Mouse (Mus musculus): ENCODE data around the gene Npm1.
A peak's percentile ranks its signal among the peaks of the same experiment; 100 is the strongest.

Npm1 gene

DNA sequence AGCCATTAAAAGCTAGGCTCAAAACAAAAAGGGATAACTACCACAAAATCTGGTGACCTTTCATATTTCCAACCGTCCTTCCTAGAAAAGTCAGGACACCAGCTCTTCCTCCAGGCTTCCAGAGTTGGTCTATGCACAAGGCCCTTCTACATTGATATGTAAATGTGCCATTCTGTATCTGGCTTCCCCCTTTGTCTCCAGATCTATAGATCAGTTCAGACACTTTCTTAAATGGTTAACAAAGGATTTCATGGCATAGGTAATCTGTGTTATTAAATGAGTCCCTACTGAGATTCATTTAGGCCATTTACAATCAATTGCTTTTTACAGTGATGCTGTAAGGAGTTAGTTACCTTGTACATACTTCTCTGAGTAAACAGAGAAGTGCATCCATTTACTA, 16.8 kb upstream of the Npm1 start:
- no peak for DNase-seq (ENCODE audit: low spot score)

DNA sequence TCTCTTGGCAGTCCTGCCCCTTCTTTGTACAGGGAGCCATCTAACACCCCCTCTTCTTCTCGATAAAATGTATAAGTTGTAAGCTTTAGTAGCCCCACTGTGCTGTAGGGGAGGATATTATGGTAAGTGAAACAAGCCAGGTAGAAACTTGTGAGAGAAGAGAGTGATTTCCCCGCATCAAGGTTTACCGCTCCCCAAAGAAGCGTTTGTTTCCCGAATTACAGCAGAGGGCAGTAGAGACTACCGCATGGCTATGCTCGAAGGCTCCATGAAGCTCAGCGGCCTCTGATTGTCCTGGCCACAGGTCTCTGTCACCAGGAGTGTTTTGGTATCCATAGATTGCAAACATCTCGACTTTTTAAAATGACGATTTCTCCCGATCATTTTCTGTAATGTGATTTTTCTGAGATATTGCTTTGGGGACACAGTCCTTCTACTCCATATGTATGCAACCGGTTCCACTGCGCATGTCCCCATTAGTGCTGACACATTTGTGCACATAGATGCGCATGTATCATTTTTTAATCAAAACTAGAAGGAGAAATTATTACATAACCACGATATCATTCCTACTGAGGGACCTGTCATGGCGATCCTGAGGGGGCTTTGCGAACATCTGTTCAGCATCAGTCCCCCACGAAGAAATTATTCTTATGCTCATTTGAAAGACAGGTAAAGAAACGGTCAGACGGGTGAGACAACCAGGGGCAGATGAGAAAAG, 13.7 kb upstream of the Npm1 start:
- no peak for DNase-seq (ENCODE audit: low spot score)

DNA sequence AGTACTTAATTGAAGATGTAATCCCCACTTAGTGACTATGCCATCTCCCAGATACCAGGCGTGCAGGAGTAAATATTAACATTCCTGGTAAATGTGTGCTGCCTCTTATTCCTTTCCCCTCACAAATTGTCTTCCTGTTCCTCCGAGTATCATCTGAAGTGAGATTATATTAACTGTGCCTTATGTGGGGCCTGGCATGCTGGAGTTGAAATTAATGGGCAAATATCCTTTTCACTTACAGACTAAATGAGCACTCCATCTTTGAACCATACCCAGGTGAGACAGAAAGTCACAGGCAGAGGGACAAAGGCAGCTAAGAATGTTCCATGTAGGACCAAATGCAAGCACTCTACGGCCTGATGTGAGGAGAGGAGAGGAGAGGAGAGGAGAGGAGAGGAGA, 12.8 kb upstream of the Npm1 start:
- no peak for DNase-seq (ENCODE audit: low spot score)

DNA sequence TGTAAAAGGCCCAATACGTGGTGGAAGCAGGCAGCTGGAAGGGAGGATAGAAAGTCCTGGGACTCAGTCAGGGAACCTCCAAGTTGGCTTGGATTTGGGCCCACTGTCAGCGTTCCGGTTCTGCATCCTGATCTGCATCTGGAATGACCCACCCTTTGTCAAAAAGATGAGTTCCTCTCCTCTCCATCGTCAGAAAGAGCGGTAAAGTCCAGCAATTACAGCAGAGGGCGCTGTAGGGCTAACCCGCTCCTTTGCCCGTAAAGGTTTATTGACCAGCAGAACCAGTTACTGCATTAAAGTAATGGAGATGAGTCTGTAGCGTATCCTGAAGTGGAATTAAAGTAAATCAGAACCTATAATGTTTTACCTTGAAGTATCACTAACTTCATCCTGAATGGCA, 7.5 kb upstream of the Npm1 start:
- DNase-seq (ENCODE audit: low spot score) = peak; percentile 47

DNA sequence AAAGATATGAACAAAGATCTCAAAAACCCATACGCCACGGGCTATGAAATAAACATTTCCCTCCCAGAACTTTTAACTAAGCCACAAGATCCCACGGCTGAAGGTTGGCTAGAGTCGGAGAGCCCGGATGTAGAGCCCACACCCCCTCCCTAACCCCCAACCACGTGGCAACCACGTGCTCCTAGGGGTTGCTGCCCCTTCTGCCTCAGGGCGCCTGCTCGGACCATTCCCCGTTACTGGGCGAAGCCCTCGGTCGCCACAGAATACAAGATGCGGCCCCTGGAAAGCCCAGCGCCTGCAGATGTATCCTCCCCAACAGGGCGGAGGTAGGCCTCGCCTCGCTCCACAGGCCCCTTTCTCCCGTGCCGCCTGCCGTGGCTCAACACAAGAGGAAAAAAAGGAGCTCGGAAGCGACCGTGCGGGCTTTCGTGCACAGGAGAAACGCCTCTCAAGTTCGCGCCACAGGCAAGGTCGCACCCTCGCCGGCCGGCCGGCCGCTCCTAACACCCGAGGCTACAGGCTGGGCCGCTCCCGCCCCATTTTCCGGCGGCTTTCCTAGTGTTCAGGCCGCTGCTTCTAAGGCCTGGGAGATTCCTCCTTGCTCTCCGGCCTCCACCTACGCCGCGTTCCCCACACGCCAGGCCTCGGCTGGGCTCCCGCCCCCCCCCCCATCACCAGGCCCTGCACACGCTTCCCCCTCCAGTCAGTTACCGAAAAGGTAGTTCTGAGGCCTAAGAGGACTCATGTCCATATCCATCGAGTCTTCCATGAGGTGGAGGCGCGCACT, 602 bp downstream of the Npm1 start:
- peak; percentile 82 for DNase-seq (ENCODE audit: low spot score)

DNA sequence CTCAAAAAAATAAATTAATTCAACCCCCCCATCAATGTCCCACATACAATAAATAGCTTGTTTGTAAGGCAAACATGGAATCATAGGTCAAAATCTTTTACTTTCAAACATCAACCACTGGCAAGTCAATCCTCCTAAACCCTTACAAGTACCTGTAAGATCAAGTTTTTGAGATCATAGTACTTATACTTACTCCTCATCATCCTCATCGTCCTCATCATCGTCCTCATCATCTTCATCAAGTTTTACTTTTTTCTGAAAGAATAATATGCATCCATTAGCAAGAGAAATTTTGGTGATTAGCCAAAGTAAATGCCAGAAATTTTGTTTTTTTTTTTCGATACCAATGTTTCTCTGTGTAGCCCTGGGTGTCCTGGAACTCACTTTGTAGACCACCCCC, 3.3 kb downstream of the Npm1 start:
- no peak for DNase-seq (ENCODE audit: low spot score)

DNA sequence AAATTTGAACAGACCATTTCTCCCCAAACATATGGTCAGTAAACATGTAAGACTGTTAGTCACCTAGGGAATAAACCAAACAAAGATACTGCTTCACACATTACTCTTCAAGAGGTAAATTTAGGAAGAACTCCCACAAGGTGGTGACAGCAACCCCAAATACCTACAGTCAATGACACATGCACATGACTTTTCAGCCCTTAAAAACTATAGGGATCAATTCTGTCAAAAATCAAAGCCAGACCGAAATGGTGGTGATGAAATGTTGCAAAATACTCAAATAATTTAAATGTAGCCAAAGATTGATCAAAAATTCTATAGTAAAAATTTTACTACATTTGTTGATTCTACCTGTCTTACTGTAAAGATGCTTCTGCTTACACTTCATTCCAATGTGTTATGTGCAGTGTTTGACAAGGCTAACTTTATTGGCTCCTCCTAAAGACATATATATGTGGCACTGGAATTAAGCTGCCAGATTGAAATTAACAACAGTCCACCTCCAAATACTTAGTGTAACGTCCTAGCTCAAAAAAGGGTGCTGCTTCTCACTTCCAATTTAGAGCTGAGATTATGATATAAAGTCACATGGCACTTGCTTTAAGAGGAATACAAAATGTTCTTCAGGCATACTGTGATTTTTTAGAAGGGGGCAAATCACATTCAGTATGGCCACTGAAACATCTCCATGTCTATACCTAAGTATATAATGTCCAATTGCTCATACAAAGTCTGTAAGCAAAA, 5.4 kb downstream of the Npm1 start:
- no peak for DNase-seq (ENCODE audit: low spot score)

DNA sequence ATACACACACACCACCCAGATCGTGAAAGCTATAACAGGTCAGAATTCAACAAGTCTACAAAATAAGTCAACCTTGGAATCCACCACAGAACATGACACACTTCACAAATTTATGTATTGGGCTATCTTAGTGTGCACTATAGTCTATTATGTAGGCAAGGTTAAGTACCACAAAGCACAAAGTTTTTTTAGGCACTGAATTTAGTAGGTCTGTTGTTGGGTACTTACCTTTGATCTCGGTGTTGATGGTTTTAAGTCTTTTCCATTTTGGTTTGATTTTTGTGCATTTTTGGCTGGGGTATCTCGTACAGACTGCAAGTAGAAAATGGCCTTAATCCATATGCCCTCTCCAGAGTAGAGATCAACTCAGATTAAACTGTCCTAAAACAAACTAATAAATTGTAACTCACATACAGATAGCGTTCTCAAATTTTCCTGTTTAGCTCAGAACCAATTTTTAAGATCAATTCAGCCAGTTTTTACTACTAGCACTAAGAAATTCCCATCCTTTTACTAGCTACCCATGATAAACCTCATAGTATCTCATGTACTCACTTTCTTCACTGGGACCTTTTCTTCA, 6.5 kb downstream of the Npm1 start:
- no peak for DNase-seq (ENCODE audit: low spot score)

DNA sequence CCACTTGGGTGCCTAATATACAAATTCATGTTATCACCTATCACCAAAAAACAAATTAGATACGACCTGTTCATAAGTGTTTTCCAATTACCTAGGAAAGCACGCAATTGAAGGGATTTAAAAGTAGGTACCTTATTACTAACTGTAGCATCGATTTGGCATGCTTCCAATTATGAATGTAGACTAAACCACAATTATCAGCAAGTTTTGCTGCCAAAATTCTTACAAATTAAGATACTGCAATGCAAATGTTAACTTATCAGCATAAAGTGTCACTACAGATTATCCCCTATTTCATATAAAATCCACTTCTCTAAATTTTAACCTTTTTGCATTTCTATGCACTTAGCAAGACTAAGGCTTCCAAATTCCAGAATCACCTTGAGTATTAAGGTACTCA, 8.5 kb downstream of the Npm1 start:
- no peak for DNase-seq (ENCODE audit: low spot score)

DNA sequence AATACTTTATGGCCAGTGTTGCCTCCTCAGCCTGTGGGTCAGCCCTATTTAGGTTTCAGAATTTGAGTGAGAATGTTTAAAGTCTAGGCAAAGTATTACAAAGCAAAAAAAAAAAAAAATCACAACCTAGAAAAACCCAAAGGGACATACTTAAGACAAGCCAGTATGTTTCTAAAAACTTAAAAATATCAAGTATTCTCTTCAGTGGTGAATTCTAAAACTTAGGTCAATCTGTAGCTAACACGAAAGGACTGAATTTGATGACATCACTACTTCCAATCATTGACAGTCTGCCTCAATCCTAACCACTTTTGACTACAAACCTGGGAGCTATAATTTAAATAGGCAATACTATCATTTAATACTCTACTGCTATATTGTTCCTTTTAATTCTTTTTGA, 10.0 kb downstream of the Npm1 start:
- DNase-seq (ENCODE audit: low spot score) = no peak

DNA sequence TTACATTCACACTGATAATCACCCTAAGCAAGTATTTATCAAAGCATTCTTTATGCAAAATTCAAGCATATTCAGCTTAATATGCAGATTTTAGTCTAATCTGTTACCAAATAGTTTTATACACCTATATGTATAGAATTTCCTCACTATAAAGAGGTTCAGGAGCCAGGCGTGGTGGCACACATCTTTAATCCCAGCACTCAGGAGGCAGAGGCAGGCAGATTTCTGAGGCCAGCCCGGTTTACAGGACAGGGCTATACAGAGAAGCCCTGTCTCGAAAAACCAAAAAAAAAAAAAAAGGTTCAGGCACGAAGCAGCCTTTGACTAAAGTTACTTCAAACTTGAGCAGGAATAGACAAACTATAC, 11.2 kb downstream of the Npm1 start:
- no peak for DNase-seq (ENCODE audit: low spot score)

DNA sequence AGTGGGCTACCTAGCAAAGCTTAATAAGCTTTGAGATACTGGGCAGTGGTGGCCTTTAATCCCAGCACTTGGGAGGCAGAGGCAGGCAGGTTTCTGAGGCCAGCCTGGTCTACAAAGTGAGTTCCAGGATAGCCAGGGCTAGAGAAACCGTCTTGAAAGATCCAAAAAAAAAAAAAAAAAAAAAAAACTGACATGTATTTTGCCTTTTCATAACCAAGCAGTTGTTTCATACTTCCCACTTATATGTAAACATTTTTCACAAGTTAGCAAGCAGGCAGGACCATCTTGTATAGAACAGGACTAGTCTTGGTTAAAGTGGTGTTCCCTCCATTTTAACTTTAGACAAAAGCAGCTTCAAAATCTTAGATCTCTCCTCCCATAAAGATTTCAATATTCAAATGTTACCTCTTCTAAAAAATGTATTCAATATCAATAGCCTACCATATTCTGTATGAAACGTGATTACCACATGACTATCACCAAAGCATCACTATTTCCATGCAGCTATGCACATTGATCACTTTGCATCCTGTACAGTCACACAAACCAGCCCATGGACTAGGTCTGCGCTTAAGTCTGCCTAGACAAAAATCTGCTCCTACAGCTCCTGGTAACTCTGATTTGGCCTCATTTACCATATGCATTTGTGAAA, 11.8 kb downstream of the Npm1 start:
- no peak for DNase-seq (ENCODE audit: low spot score)

DNA sequence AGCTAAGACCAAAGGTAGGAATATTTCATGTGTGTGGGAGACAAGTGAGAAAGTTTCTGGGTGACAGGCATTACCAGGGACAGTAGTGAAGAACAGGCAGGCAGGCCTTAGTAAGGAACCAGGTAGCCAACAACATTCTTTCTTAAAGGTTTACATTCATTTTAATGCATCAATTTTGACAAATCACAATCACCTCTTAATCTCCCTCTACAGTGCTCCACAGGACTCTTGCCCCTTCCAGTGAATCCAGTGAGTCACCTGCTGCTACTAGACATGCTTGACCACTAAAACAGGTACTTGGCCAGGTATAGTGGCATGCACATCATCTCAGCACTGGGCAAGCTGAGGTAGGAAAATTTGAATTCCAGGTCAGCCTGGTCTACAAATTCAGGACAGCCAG, 12.6 kb downstream of the Npm1 start:
- DNase-seq (ENCODE audit: low spot score) = no peak

DNA sequence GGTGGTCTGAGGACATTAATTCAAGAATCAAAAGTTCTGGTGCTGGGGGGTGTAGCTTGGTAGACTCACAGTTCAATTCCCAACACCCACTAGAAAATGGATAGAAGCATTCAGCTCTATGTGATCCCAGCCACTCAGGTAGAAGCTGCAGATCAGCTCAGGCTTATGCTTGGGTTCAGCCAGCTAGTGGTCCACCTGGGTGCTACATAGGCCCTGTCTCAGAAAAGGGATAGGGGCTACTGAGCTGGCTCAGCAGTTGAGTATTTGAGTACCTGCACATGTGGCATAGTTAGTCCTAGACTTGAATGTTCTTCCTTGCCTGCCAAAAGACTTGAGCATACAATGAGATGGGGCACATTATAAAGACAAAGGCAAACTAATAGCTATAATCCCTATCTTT, 13.6 kb downstream of the Npm1 start:
- DNase-seq (ENCODE audit: low spot score) = no peak

DNA sequence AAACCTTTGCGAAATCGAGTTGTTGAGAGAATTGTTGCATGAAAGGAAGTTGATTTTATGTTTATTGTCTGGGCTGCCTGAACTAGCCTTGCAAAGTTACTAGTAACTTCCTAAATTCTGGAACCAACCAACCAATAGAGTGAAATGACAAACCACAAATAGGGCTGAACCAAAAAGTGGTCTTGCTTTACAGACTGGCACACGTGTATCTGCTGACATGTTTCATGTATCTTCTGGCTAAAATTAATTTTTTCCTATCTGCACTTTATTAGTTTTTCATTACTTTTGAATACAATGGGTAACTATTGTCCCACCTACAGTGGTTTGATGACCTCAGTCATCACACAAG, 13.9 kb downstream of the Npm1 start:
- no peak for DNase-seq (ENCODE audit: low spot score)

DNA sequence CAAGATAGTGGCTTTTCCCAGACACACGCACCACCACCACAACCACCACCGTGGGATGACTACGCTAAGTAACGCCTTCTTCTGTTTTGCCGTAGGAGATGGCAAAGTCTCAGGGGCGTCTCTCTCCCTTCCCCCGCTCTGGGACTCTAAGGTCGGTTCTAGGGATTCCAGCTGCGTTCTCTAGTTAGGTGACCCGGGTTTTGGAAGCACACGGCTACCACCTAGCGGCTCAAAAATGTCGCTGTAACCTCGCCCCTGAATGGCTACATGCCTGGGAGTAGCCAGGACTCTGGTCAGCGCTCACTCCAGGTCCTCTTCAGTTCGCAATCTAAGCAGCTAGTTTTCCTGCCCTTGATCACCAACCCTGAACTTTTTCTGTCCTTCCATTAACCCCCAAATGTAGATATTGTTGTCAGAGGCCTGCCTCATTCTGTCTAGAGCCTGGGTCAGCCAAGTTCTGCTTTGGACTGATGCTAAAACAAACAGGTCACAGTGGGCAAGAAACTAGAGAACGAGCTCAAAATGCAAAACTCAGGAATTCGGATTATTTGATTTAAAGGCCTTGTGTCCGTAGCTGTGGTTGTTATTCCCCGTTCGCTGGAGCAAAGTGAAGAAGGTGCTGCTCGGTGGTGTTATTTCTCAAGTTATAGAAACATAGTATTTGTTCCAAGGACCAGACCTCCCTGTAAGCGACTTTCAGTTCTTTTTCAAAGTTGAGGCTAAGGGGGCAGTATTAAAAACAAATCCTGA, 14.5 kb downstream of the Npm1 start:
- peak; percentile 61 for DNase-seq (ENCODE audit: low spot score)

DNA sequence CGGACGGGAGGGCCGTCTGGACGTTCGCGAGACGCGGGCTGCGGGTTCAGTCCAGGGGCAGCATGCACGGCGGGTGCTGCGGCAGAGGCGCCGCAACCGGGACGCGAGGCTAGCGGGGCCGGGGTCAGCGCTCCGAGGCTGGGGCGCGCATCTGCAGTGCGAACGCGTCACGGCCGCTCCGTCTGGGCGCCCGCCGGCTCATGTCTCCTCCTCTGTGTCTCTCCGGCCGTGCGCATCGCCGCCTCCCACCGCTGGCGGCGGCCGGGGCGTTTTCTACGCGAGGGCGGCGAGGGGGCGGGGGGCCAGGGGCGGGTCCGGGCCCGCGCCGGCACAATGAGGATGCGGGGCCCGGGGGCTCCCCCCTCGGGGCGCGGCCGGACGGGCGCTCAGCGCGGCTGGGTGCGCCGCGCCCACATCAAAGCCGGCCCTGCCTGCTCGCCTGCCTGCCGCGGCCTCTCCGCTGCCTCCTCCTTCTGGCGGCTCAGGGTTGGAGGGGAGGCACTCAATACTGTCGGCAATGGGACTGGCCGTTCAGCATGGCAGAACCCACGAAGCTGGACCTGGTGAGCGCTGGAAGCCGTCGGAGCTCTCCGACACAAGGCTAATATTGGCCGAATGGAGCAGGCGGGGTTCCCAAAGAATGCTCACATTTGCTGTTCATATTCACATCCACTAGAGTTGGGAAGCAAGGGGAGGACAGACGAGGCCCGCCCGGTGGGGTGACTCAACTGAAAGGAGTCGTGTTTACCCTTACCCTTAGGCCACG, 15.3 kb downstream of the Npm1 start:
- peak; percentile 34 for DNase-seq (ENCODE audit: low spot score)

DNA sequence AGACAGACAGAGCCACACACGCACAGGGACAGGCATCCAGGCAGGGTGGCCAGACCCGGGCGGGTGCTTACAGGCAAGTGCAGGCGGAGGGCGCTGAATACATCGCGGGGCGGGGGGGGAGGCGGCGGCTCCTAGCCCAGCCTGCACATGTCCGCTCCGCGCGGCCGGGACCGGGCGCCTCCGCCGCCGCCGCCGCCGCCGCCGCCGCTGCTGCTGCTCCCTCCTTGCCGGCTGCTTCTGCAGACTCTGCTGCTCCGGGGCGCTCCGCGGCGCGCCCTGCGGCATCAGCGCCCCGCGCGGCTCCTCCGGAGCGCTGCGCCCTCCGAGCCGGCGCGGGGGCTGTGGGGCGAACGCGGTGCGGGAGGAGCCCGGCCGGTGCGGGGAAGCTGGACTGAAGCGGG, 15.8 kb downstream of the Npm1 start, which contains the start of gene Fgf18:
Gene Fgf18 (minus strand): TSS at position 230 of the 401 bp plus-strand sequence.
- peak; percentile 39 for DNase-seq (ENCODE audit: low spot score)

DNA sequence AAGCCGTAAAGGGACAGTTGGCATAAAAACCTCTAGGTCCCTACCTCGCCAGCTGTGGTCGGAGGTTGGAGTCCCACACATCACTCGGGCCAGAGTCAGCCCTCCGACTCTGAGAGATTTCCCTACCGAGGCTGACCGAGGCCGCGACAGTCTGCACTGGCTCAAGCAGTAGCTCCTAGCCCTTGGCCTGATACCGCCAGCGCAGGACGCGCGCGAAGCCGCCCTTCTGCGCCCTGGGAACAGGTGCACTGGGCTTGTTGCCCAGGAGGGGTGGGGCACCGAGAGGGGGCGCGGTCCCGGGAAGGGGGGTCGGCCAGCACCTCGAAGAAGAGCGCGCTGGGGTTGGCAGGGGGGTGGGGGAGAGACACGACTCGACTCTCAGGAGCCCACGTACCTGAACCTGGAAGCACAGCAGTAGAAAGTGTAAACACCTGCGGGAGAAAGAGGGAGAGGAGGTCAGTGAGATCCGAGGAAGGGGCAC, 16.3 kb downstream of the Npm1 start:
- DNase-seq (ENCODE audit: low spot score) = peak; percentile 5

DNA sequence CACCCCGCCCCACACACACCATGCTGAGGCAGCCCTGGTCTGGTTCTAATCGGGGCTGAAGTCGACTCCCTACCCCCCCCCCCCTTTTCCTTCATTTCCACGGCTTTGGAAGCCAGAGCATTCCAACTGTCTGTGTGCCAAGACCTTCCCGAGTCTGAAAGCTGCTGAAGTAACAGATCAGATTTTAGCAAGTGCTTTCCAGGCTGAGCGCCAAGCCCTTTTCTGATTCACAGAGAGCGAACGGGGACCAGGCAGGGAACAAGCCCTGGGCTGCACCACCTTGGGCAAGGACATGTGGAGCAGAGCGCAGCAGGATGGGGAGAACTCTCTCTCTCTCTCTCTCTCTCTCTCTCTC, 16.9 kb downstream of the Npm1 start:
- no peak for DNase-seq (ENCODE audit: low spot score)
